Mouse (Mus musculus): ENCODE data around the gene Pogk. TPM values are rescaled to one million over a fixed set of nuclear protein-coding genes. Genes with fewer than 3 reads are reported as not detected.

Gene Pogk
- total and polyA plus RNA-seq, 3 experiments = 4.9 to 10.4 (median 7.3) TPM

DNA sequence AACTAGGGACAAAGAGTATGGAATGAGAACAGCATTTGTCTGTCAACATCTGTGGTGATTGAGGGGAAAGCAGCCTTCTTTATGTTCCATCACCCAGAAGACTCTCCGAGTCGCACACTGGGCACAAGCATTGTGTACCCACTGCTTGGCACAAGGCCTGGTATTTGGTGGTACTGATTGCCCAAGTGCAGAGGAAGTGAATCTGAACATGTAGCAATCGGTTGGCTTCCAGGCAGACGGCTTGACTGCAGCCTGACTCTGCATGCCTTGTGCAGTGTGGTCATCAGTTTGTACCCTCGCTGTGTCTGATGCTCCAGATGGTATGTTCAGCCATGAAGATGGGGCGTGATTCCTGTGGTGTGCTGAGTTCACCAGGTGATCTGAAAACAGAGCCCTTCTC, 70.6 kb downstream of the Pogk start:
- dilution Hi-C loops (cut with MboI; ENCODE audit: extremely low pct_ligation_motif_present, extremely low pct_unique_long_range_greater_than_20kb, low sequenced_read_pairs) = no loop called here

More for the DNA sequence above, 70.6 kb downstream of the Pogk start:
- Histone ChIP-seq H3K4me1 (ENCODE audit: control insufficient read depth in 1 of 2, insufficient read depth in 2 of 2) (peaks cover 0 to 3% of the 10 kb centered on the region in 2 experiments; a peak in 2 of 4 replicates), H3K4me2 (ENCODE audit: insufficient read depth, low read depth, poor library complexity, severe bottlenecking) (no peak overlapping the region), H3K9me3 (replicated peaks; ENCODE audit: low read length) (no peaks in the 10 kb centered on the region), H3K36me3 (replicated peaks in 1 of 2; ENCODE audit: control insufficient read depth in 1 of 2, insufficient read depth in 1 of 2, low read length in 1 of 2) (no peaks in the 10 kb centered on the region), H3K27ac (ENCODE audit: insufficient read depth, low read depth) (no peak overlapping the region), H3K79me2 (replicated peaks; ENCODE audit: control insufficient read depth, extremely low read depth, insufficient read depth, poor library complexity, severe bottlenecking) (no peaks in the 10 kb centered on the region), H3K4me3 (replicated peaks in 1 of 3; ENCODE audit: low read depth in 2 of 3, low read length in 2 of 3, poor library complexity in 1 of 3) (no peak overlapping the region), H3K9ac (ENCODE audit: insufficient read depth, low read depth) (no peak overlapping the region), H3K27me3 (replicated peaks) (no peaks in the 10 kb centered on the region)
- no peak for TF ChIP-seq UBTF (IDR thresholded peaks at IDR 0.05; ENCODE audit: low read depth, low read length)
- no peak for TF ChIP-seq CHD2 (IDR thresholded peaks at IDR 0.05; ENCODE audit: low read length)
- no peak for TF ChIP-seq TCF12 (IDR thresholded peaks at IDR 0.05; ENCODE audit: low read depth, low read length)
- no peak for TF ChIP-seq SIN3A (IDR thresholded peaks at IDR 0.05; ENCODE audit: low read length)
- no peak for TF ChIP-seq MAFK (IDR thresholded peaks at IDR 0.05; ENCODE audit: insufficient replicate concordance, low read length)
- no peak for TF ChIP-seq BHLHE40 (IDR thresholded peaks at IDR 0.05; ENCODE audit: low read depth, low read length)
- no peak for TF ChIP-seq RCOR1 (conservative IDR thresholded peaks at IDR 0.05; ENCODE audit: low read depth, low read length)
- no peak for TF ChIP-seq MYC (IDR thresholded peaks at IDR 0.05; ENCODE audit: low read depth, low read length)
- DNase-seq (ENCODE audit: extremely low read depth) = no peak
- in situ Hi-C loops (cut with MboI; ENCODE audit: low pct_ligation_motif_present, low pct_unique_long_range_greater_than_20kb, low sequenced_read_pairs) = no loop called here

Other genes starting within 250 kb of the Pogk start
- gene Mael, start 171.1 kb downstream of the Pogk start, total RNA-seq (2012; rRNA removed) = not detected in 2 replicates
- not detected in 2 replicates for gene Mael, start 171.1 kb downstream of the Pogk start, total RNA-seq (2014; rRNA removed)
- not detected in 2 replicates for gene Mael, start 171.1 kb downstream of the Pogk start, polyA plus RNA-seq (2012; ENCODE audit: insufficient read length, low read depth)
- not detected in 2 replicates for gene Ildr2, start 155.7 kb downstream of the Pogk start, total RNA-seq (2012; rRNA removed)
- not detected in 2 replicates for gene Ildr2, start 155.7 kb downstream of the Pogk start, total RNA-seq (2014; rRNA removed)
- gene Ildr2, start 155.7 kb downstream of the Pogk start, polyA plus RNA-seq (2012; ENCODE audit: insufficient read length, low read depth) = not detected in 2 replicates
- gene Tada1, start 30.8 kb downstream of the Pogk start, total RNA-seq (2012; rRNA removed) = 46.3 and 49.9 TPM in 2 replicates
- gene Tada1, start 30.8 kb downstream of the Pogk start, total RNA-seq (2014; rRNA removed) = 80.1 and 86.0 TPM in 2 replicates
- gene Tada1, start 30.8 kb downstream of the Pogk start, polyA plus RNA-seq (2012; ENCODE audit: insufficient read length, low read depth) = 49.6 and 59.5 TPM in 2 replicates
- gene Gm4846, start 87.7 kb upstream of the Pogk start, total RNA-seq (2012; rRNA removed) = not detected in 2 replicates
- gene Gm4846, start 87.7 kb upstream of the Pogk start, total RNA-seq (2014; rRNA removed) = not detected in 2 replicates
- not detected in 2 replicates for gene Gm4846, start 87.7 kb upstream of the Pogk start, polyA plus RNA-seq (2012; ENCODE audit: insufficient read length, low read depth)
- gene Gm4847, start 237.8 kb upstream of the Pogk start, total RNA-seq (2012; rRNA removed) = not detected in 2 replicates
- gene Gm4847, start 237.8 kb upstream of the Pogk start, total RNA-seq (2014; rRNA removed) = not detected in 2 replicates
- gene Gm4847, start 237.8 kb upstream of the Pogk start, polyA plus RNA-seq (2012; ENCODE audit: insufficient read length, low read depth) = not detected in 2 replicates

Data from CH12.LX (cell line).